Mouse (Mus musculus): ENCODE data around the gene Nrsn2. TPM values are rescaled to one million over a fixed set of nuclear protein-coding genes. Genes with fewer than 3 reads are reported as not detected.
"Not testable (repeated sequence)": the region's sequence is repeated elsewhere in the genome, so short reads cannot be mapped to it uniquely, and the experiment has no call there.

Nrsn2 gene
- polyA plus RNA-seq, 1 experiment from 2014 or later, result 13.5 TPM

- Histone ChIP-seq H3K9ac (replicated peaks) (no peak overlapping the region), H3K4me1 (peaks cover 21% of the 10 kb centered on the region)
- 81% methylated on average over 9 of the region's 9 CpGs for WGBS
Measured at GRCm38 (mm10) chr2:152373547-152373946, 2.9 kb downstream of the Nrsn2 start.

GRCm38 (mm10) chr2:152372661-152373060 lies 3.8 kb downstream of the Nrsn2 start:
- Histone ChIP-seq H3K4me2 (replicated peaks) (no peak overlapping the region), H3K4me3 (no peak overlapping the region), H3K36me3 (no peaks in the 10 kb centered on the region), H3K9me3 (no peaks in the 10 kb centered on the region), H3K9ac (replicated peaks) (no peak overlapping the region), H3K27me3 (no peaks in the 10 kb centered on the region), H3K4me1 (peaks cover 21% of the 10 kb centered on the region), H3K27ac (replicated peaks) (no peak overlapping the region)
- ATAC-seq (replicated peaks), result no peak
- WGBS, result 74% methylated on average over 4 of the region's 4 CpGs

More at GRCm38 (mm10) chr2:152373547-152373946, 2.9 kb downstream of the Nrsn2 start:
- ATAC-seq (replicated peaks), result no peak
- Histone ChIP-seq H3K4me3 (no peak overlapping the region), H3K27me3 (no peaks in the 10 kb centered on the region), H3K36me3 (no peaks in the 10 kb centered on the region), H3K4me2 (replicated peaks) (no peak overlapping the region), H3K9me3 (no peaks in the 10 kb centered on the region), H3K27ac (replicated peaks) (no peak overlapping the region)

DNA sequence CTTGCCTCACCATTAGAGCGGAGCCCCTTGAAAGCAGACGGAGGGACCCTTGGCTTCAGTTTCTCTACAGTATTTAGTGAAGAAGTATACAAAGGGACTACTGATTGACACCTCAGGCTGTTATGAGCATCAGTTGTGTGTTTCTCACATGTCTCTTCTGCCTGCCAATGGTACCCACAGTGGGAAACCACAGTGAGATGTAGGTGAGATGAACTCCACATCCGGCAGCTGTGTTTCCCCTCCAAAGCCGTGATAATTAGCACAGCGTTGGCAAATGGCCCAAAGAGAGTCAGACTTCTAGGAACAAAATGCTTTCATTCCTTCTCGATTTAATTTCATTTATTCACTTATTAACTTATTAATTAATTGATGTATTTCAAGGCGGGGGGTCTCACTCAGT lies 4.3 kb downstream of the Nrsn2 start:
- Histone ChIP-seq H3K4me2 (replicated peaks) (no peak overlapping the region), H3K27ac (replicated peaks) (no peak overlapping the region), H3K9ac (replicated peaks) (no peak overlapping the region), H3K9me3 (no peaks in the 10 kb centered on the region), H3K4me3 (no peak overlapping the region), H3K36me3 (no peaks in the 10 kb centered on the region), H3K27me3 (no peaks in the 10 kb centered on the region), H3K4me1 (peaks cover 21% of the 10 kb centered on the region)
- ATAC-seq (replicated peaks), result no peak
- WGBS, result 41% methylated on average over 7 of the region's 7 CpGs

GRCm38 (mm10) chr2:152368532-152369140 lies 7.8 kb downstream of the Nrsn2 start:
- H3K36me3 ChIP-seq, result no peaks in the 10 kb centered on the region
- no peak overlapping the region for H3K4me3 ChIP-seq
- H3K9me3 ChIP-seq, result no peaks in the 10 kb centered on the region
- peak overlapping the region; percentile 24; the same call in 1 of the 2 replicates for H3K4me2 ChIP-seq (replicated peaks)
- H3K27ac ChIP-seq (replicated peaks), result no peak overlapping the region
- no peaks in the 10 kb centered on the region for H3K27me3 ChIP-seq
- peaks cover 4% of the 10 kb centered on the region; the same call in 1 of the 2 replicates for H3K4me1 ChIP-seq
- peak; percentile 46; the same call in 1 of the 2 replicates for ATAC-seq (replicated peaks)
- WGBS, result 29% methylated on average over 14 of the region's 14 CpGs
- H3K9ac ChIP-seq (replicated peaks), result no peak overlapping the region

GRCm38 (mm10) chr2:152367917-152368316 lies 8.5 kb downstream of the Nrsn2 start:
- Histone ChIP-seq H3K9me3 (no peaks in the 10 kb centered on the region), H3K27me3 (no peaks in the 10 kb centered on the region), H3K4me1 (peaks cover 7% of the 10 kb centered on the region; the same call in 1 of the 2 replicates), H3K36me3 (no peaks in the 10 kb centered on the region), H3K9ac (replicated peaks) (no peak overlapping the region), H3K27ac (replicated peaks) (no peak overlapping the region), H3K4me3 (no peak overlapping the region), H3K4me2 (replicated peaks) (no peak overlapping the region)
- 84% methylated on average over 5 of the region's 5 CpGs for WGBS
- ATAC-seq (replicated peaks), result no peak

DNA sequence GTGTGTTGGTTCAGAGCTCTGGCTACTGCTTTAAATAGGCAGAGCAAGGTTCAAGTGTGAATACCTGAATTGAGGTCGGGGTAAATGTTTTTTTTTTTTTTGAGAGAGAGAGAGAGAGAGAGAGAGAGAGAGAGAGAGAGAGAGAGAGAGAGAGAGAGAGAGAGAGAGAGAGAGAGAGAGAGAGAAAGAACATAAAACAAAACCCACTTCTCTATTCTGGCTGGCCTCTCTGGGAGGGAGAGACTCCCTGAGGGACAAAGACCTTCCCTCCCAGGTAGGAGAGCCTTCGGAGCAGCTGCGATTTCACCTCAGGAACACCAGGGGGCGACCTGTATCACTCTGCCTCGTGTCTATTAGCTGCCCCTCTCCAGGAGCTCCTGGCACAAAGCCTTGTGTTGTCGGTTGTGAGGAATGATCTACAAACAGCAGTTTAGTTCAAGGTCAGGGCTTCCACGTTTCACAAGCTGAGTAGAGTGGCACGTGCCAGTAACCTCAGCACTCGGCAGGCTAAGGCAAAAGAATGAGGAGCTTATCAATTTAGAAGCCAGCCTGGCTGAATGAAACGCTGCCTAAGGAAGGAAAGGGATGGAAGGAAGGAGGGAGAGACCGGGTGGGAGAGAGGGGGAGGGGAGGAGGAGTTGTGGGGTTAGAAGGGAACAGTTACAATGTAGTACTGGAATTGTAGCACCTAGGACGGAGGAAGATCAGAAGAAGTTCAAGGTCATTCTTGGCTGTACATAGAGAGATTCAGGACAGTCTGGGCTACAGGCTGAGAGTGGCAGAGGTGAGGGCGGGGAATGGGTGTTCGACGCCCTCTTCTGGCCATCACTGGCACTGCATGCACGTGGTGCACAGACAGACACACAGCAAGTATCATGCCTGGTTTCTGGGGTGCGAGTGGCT lies 12.9 kb downstream of the Nrsn2 start:
- WGBS, result 12% methylated on average over 17 of the region's 17 CpGs
- peak overlapping the region; percentile 30 for H3K4me3 ChIP-seq

GRCm38 (mm10) chr2:152361193-152361592 lies 15.2 kb downstream of the Nrsn2 start:
- no peak overlapping the region for H3K27ac ChIP-seq (replicated peaks)
- ATAC-seq (replicated peaks), result no peak
- no peak overlapping the region for H3K4me3 ChIP-seq
- no peak overlapping the region for H3K9ac ChIP-seq (replicated peaks)
- no peaks in the 10 kb centered on the region for H3K9me3 ChIP-seq
- no peaks in the 10 kb centered on the region for H3K27me3 ChIP-seq
- H3K4me2 ChIP-seq (replicated peaks), result no peak overlapping the region
- H3K36me3 ChIP-seq, result no peaks in the 10 kb centered on the region
- H3K4me1 ChIP-seq, result peaks cover 7% of the 10 kb centered on the region; the same call in 1 of the 2 replicates
- 85% methylated on average over 8 of the region's 8 CpGs for WGBS

More for the DNA sequence above, 12.9 kb downstream of the Nrsn2 start:
- H3K9ac ChIP-seq (replicated peaks), result 0 out of 2 replicates have a peak overlapping the region, but pooled peaks have one; percentile 19
- peaks cover 7% of the 10 kb centered on the region; the same call in 1 of the 2 replicates for H3K4me1 ChIP-seq
- no peaks in the 10 kb centered on the region for H3K9me3 ChIP-seq
- no peaks in the 10 kb centered on the region for H3K36me3 ChIP-seq
- no peaks in the 10 kb centered on the region for H3K27me3 ChIP-seq
- peak overlapping the region; percentile 71 for H3K27ac ChIP-seq (replicated peaks)
- H3K4me2 ChIP-seq (replicated peaks), result peak overlapping the region; percentile 40
- ATAC-seq (replicated peaks), result peak; percentile 68

- Histone ChIP-seq H3K4me1 (peaks cover 7% of the 10 kb centered on the region; the same call in 1 of the 2 replicates), H3K27me3 (no peaks in the 10 kb centered on the region), H3K9me3 (no peaks in the 10 kb centered on the region), H3K4me3 (no peak overlapping the region), H3K9ac (replicated peaks) (no peak overlapping the region), H3K4me2 (replicated peaks) (no peak overlapping the region), H3K36me3 (no peaks in the 10 kb centered on the region), H3K27ac (replicated peaks) (no peak overlapping the region)
- 56% methylated on average over 7 of the region's 7 CpGs for WGBS
- ATAC-seq (replicated peaks), result no peak
Measured at GRCm38 (mm10) chr2:152360271-152360775, 16.1 kb downstream of the Nrsn2 start.

GRCm38 (mm10) chr2:152359616-152360015 lies 16.8 kb downstream of the Nrsn2 start:
- WGBS, result 75% methylated on average over 5 of the region's 5 CpGs
- Histone ChIP-seq H3K4me3 (no peak overlapping the region), H3K27me3 (no peaks in the 10 kb centered on the region), H3K36me3 (no peaks in the 10 kb centered on the region), H3K27ac (replicated peaks) (no peak overlapping the region), H3K9me3 (no peaks in the 10 kb centered on the region), H3K4me2 (replicated peaks) (no peak overlapping the region), H3K4me1 (peaks cover 7% of the 10 kb centered on the region; the same call in 1 of the 2 replicates), H3K9ac (replicated peaks) (no peak overlapping the region)
- no peak for ATAC-seq (replicated peaks)

- H3K36me3 ChIP-seq, result not testable (repeated sequence)
Measured at GRCm38 (mm10) chr2:152358977-152359376, 17.5 kb downstream of the Nrsn2 start.

GRCm38 (mm10) chr2:152357254-152357653 lies 19.2 kb downstream of the Nrsn2 start:
- Histone ChIP-seq H3K4me3 (no peak overlapping the region), H3K27me3 (no peaks in the 10 kb centered on the region), H3K27ac (replicated peaks) (no peak overlapping the region), H3K36me3 (no peaks in the 10 kb centered on the region), H3K4me2 (replicated peaks) (no peak overlapping the region), H3K9me3 (no peaks in the 10 kb centered on the region), H3K4me1 (no peaks in the 10 kb centered on the region), H3K9ac (replicated peaks) (no peak overlapping the region)
- 88% methylated on average over 3 of the region's 3 CpGs for WGBS
- no peak for ATAC-seq (replicated peaks)

More at GRCm38 (mm10) chr2:152358977-152359376, 17.5 kb downstream of the Nrsn2 start:
- H3K4me3 ChIP-seq; ATAC-seq (replicated peaks); H3K4me1 ChIP-seq; H3K27ac ChIP-seq (replicated peaks); H3K4me2 ChIP-seq (replicated peaks); H3K9ac ChIP-seq (replicated peaks); H3K9me3 ChIP-seq; H3K27me3 ChIP-seq: not testable (repeated sequence)
- 81% methylated on average over 5 of the region's 5 CpGs for WGBS

All from forebrain, embryonic 15.5 days (tissue).